In the genomic region with DNA sequence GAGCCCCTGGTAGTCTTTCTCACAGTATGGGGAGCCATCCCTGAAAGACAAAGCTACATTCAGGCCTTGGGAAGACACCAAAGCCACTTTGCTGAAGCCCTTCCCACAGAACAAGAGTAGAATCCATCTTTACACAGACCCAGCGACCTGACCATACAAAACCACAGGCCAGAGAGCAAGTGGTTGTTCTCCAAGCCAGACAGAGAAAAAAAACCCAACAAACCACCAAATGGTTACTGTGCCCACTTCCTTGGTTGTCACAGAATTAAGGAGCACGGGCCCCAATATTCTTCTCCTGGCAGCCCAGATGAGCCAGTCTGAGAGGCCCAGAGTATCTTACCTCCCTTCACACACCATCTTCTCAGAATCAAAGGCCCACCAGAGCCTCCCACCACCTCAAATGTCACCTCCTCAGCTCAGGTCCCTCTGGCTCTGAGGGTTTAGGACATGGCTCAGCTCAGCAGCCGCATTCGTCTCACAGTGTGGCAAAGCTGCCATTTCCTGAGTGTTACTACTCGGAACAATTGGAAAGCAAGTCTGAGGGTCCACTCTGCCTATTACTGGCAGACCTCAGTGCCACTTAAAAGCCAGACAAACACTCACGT, we compare ENCODE assay signal across 17 mouse cellular contexts.
DNase-seq lines count a peak whose midpoint lies in the region; ATAC-seq and TF ChIP-seq lines count a peak whose summit lies in the region.
"Had no signal": no experiment of that assay in that cellular context is flagged by ENCODE, and none has a peak within 500 bp of the region (broad histone marks: within the 10 kb centered on the region; RNA-seq: fewer than 3 reads in every experiment).

No protein-coding gene starts in this region.

- ATAC-seq in forebrain, embryonic 11.5 days (replicated peaks; ENCODE audit: low FRiP score), result no peak
- ATAC-seq in kidney, postnatal 0 days (replicated peaks; ENCODE audit: low FRiP score, low read depth), result no peak
- ATAC-seq: hindbrain, postnatal 0 days had no signal

- no peaks in the 10 kb centered on the region for H3K36me3 ChIP-seq in forebrain, embryonic 10.5 days (replicated peaks)
- H3K36me3 ChIP-seq in forebrain, embryonic 11.5 days (ENCODE audit: control insufficient read depth, insufficient read depth, low read length), result no peaks in the 10 kb centered on the region
- no peaks in the 10 kb centered on the region for H3K36me3 ChIP-seq in kidney, postnatal 0 days (ENCODE audit: insufficient read depth, low read length)
- H3K36me3 ChIP-seq: embryonic facial prominence, embryonic 13.5 days; forebrain, embryonic 12.5 days; liver, embryonic 15.5 days; neural tube, embryonic 13.5 days had no signal

- no peak overlapping the region for H3K9ac ChIP-seq in forebrain, embryonic 11.5 days (ENCODE audit: low read length)
- H3K9ac ChIP-seq in kidney, postnatal 0 days (ENCODE audit: low read depth, low read length), result no peak overlapping the region
- H3K9ac ChIP-seq: embryonic facial prominence, embryonic 13.5 days; forebrain, embryonic 12.5 days; liver, embryonic 15.5 days had no signal

- no peaks in the 10 kb centered on the region for H3K27me3 ChIP-seq in forebrain, embryonic 10.5 days (ENCODE audit: poor library complexity, severe bottlenecking)
- no peaks in the 10 kb centered on the region for H3K27me3 ChIP-seq in forebrain, embryonic 11.5 days (ENCODE audit: control insufficient read depth, insufficient read depth, low read length)
- no peaks in the 10 kb centered on the region for H3K27me3 ChIP-seq in kidney, postnatal 0 days (ENCODE audit: insufficient read depth, low read length)
- H3K27me3 ChIP-seq: embryonic facial prominence, embryonic 13.5 days; liver, embryonic 15.5 days; neural tube, embryonic 13.5 days had no signal

- peaks cover 36% of the 10 kb centered on the region for H3K4me1 ChIP-seq in forebrain, embryonic 10.5 days
- peaks cover 2% of the 10 kb centered on the region; the same call in 1 of the 2 replicates for H3K4me1 ChIP-seq in forebrain, embryonic 11.5 days (replicated peaks; ENCODE audit: control insufficient read depth, insufficient read depth, low read length)
- H3K4me1 ChIP-seq in kidney, postnatal 0 days (replicated peaks; ENCODE audit: insufficient read depth, low read length), result peaks cover 22% of the 10 kb centered on the region; the same call in 1 of the 2 replicates
- H3K4me1 ChIP-seq in lung, adult 2 months (ENCODE audit: control insufficient read depth, insufficient read depth, low read length), result peaks cover 6% of the 10 kb centered on the region; the same call in 1 of the 2 replicates
- H3K4me1 ChIP-seq: liver, embryonic 15.5 days had no signal

- H3K4me3 ChIP-seq in forebrain, embryonic 10.5 days, result no peak overlapping the region
- H3K4me3 ChIP-seq in forebrain, embryonic 11.5 days (ENCODE audit: low read depth, low read length), result no peak overlapping the region
- H3K4me3 ChIP-seq in kidney, postnatal 0 days (replicated peaks; ENCODE audit: low read depth, low read length), result no peak overlapping the region
- H3K4me3 ChIP-seq in lung, adult 2 months (replicated peaks; ENCODE audit: extremely low read depth, low read depth, low read length), result no peak overlapping the region
- H3K4me3 ChIP-seq: embryonic facial prominence, embryonic 13.5 days; forebrain, embryonic 12.5 days; liver, embryonic 15.5 days; neural tube, embryonic 13.5 days had no signal

- DNase-seq in forebrain, embryonic 10.5 days (ENCODE audit: extremely low spot score, low spot score), result no peak
- DNase-seq in forebrain, embryonic 11.5 days (ENCODE audit: low spot score), result no peak
- no peak for DNase-seq in kidney, postnatal 0 days (ENCODE audit: low spot score)
- DNase-seq in kidney, adult 11 months, result no peak
- peak; percentile 37 for DNase-seq in thymus, postnatal 14 days
- no peak for DNase-seq in thymus, adult 18-20 months
- no peak for DNase-seq in lung, adult 2 months
- DNase-seq in ovary, adult 18-20 months (ENCODE audit: low spot score), result no peak
- DNase-seq: cerebellum, adult 18-20 months; gastrocnemius, postnatal 36 days; heart, postnatal 10 days; left cerebral cortex, postnatal 4 days had no signal

- no peak for TF ChIP-seq POLR2A in lung, adult 2 months (IDR thresholded peaks at IDR 0.05; ENCODE audit: borderline replicate concordance, extremely low read depth, low read depth, low read length)

- H3K27ac ChIP-seq in forebrain, embryonic 10.5 days, result 0 out of 2 replicates have a peak overlapping the region, but pooled peaks have one; percentile 4
- H3K27ac ChIP-seq in forebrain, embryonic 11.5 days (ENCODE audit: low read depth, low read length), result no peak overlapping the region
- H3K27ac ChIP-seq in kidney, postnatal 0 days, result peak overlapping the region; percentile 68; the same call in 1 of the 2 replicates
- H3K27ac ChIP-seq: embryonic facial prominence, embryonic 13.5 days; forebrain, embryonic 12.5 days; hindbrain, postnatal 0 days; liver, embryonic 15.5 days had no signal

- H3K4me2 ChIP-seq in forebrain, embryonic 11.5 days (ENCODE audit: low read depth, low read length, severe bottlenecking), result no peak overlapping the region
- no peak overlapping the region for H3K4me2 ChIP-seq in kidney, postnatal 0 days (ENCODE audit: low read length)
- H3K4me2 ChIP-seq: embryonic facial prominence, embryonic 13.5 days; forebrain, embryonic 12.5 days; liver, embryonic 15.5 days had no signal

- no peaks in the 10 kb centered on the region for H3K9me3 ChIP-seq in forebrain, embryonic 10.5 days
- H3K9me3 ChIP-seq in forebrain, embryonic 11.5 days (ENCODE audit: control insufficient read depth, low read length), result no peaks in the 10 kb centered on the region
- no peaks in the 10 kb centered on the region for H3K9me3 ChIP-seq in kidney, postnatal 0 days (replicated peaks; ENCODE audit: low read length)
- H3K9me3 ChIP-seq: embryonic facial prominence, embryonic 13.5 days; forebrain, embryonic 12.5 days; liver, embryonic 15.5 days; neural tube, embryonic 13.5 days had no signal

- TF ChIP-seq CTCF in kidney, postnatal 0 days (IDR thresholded peaks at IDR 0.05; ENCODE audit: low read depth), result no peak
- no peak for TF ChIP-seq CTCF in lung, adult 2 months (IDR thresholded peaks at IDR 0.05; ENCODE audit: insufficient read depth, low read length)

- WGBS in forebrain, embryonic 10.5 days, result 83% methylated on average over 6 of the region's 6 CpGs
- WGBS in forebrain, embryonic 11.5 days, result 86% methylated on average over 6 of the region's 6 CpGs
- 77% methylated on average over 6 of the region's 6 CpGs for WGBS in kidney, postnatal 0 days
- 64% methylated on average over 6 of the region's 6 CpGs for WGBS in lung, adult 2 months
